Mouse (Mus musculus) layer of hippocampus, postnatal 14 days (tissue): Measurements from ENCODE around the gene Capg. TPM values are rescaled to one million over a fixed set of nuclear protein-coding genes. Genes with fewer than 3 reads are reported as not detected.

Experiments
- DNase-seq, 2 experiments: peaks; one replicate each; pipeline ENCODE4 v3.0.0; 2021 to 2022; ENCODE audit warnings: low spot score in 2 of 2, mixed read lengths in 1 of 2
- total RNA-seq, 2 experiments: library from RNA; stranded (reverse); gene quantifications; 2 replicates each; pipeline ENCODE4 v1.2.3; 2021

Gene Capg
- total RNA-seq, 2 experiments from 2014 or later: 3.0 to 3.6 TPM

GRCm38 (mm10) chr6:72600771-72601170 is 56.6 kb downstream of the Capg start:
- DNase-seq: no peak

- DNase-seq: peak; percentile 77 to 84
Observed at GRCm38 (mm10) chr6:72601732-72602131, 57.5 kb downstream of the Capg start.

GRCm38 (mm10) chr6:72604066-72604465 is 59.9 kb downstream of the Capg start:
- DNase-seq: no peak

DNA sequence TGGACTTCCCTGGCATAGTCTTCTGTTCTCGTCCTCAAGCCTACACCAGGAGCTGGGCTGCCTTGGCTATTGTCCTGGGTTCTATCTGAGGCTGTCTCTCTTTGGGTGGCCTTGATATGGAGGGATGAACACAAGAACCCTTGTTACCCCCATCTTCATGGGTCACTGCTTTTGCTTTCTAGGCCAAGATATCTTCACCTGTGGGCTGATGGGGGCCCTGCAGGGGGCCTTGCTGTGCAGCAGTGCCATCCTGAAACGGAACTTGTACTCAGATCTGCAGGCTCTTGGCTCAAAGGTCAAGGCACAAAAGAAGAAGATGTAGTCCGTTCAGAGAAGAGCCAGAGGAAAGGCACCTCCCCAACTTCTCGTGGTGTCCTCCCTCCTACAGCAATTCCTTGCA is 62.9 kb downstream of the Capg start:
- no peak for DNase-seq

- DNase-seq: no peak
Observed at GRCm38 (mm10) chr6:72607676-72608075, 63.5 kb downstream of the Capg start.

- no peak for DNase-seq
Observed at GRCm38 (mm10) chr6:72608662-72609184, 64.5 kb downstream of the Capg start.

GRCm38 (mm10) chr6:72610261-72610660 is 66.1 kb downstream of the Capg start:
- no peak for DNase-seq

Other genes with a start within 250 kb of the Capg start
- not detected for gene Sftpb, start 239.8 kb upstream of the Capg start, total RNA-seq
- gene Usp39, start 199.2 kb upstream of the Capg start, total RNA-seq: 10 to 100 TPM; 29.7 to 32.9 TPM
- 10 to 100 TPM; 13.8 to 16.0 TPM for gene 0610030E20Rik, start 197.1 kb upstream of the Capg start, total RNA-seq
- 10 to 100 TPM; 12.6 to 13.7 TPM for gene Tmem150a, start 188.9 kb upstream of the Capg start, total RNA-seq
- 10 to 100 TPM; 78.0 to 85.6 TPM for gene Rnf181, start 177.4 kb upstream of the Capg start, total RNA-seq
- 1 to 10 TPM; 3.7 to 4.2 TPM for gene Vamp5, start 163.9 kb upstream of the Capg start, total RNA-seq
- gene Vamp8, start 153.7 kb upstream of the Capg start, total RNA-seq: 10 to 100 TPM; 11.4 to 15.3 TPM
- 10 to 100 TPM; 21.0 to 22.1 TPM for gene Ggcx, start 130.1 kb upstream of the Capg start, total RNA-seq
- 100 to 1,000 TPM; 176 to 196 TPM for gene Mat2a, start 104.8 kb upstream of the Capg start, total RNA-seq
- under 1 TPM; 0.41 to 0.83 TPM for gene Sh2d6, start 22.7 kb upstream of the Capg start, total RNA-seq
- gene Elmod3, start 54.0 kb downstream of the Capg start, total RNA-seq: 10 to 100 TPM; 19.4 to 21.4 TPM
- 10 to 100 TPM; 44.0 to 50.8 TPM for gene Retsat, start 54.1 kb downstream of the Capg start, total RNA-seq
- 10 to 100 TPM; 65.3 to 68.0 TPM for gene Tgoln1, start 72.6 kb downstream of the Capg start, total RNA-seq
- gene Tcf7l1, start 244.9 kb downstream of the Capg start, total RNA-seq: 1 to 10 TPM; 4.6 to 5.2 TPM